In genomic region chr17:71185368-71185767, GRCm38 (mm10) we compare ENCODE assay signal across 8 mouse cellular contexts. TPM values are rescaled to one million over a fixed set of nuclear protein-coding genes. Genes with fewer than 3 reads are reported as not detected.
DNase-seq lines count a peak whose midpoint lies in the region; ATAC-seq and TF ChIP-seq lines count a peak whose summit lies in the region.

No protein-coding gene starts in this region.

- H3K27me3 ChIP-seq in liver, adult 2 months (ENCODE audit: control insufficient read depth, insufficient read depth, low read length): no peaks in the 10 kb centered on the region
- no peaks in the 10 kb centered on the region for H3K27me3 ChIP-seq in forebrain, embryonic 15.5 days
- H3K27me3 ChIP-seq in liver, embryonic 14.5 days (ENCODE audit: control insufficient read depth, insufficient read depth, low read length): no peaks in the 10 kb centered on the region
- H3K27me3 ChIP-seq in stomach, embryonic 14.5 days (ENCODE audit: control insufficient read depth, insufficient read depth, low read length): no peaks in the 10 kb centered on the region

- peak overlapping the region; percentile 95 for H3K4me2 ChIP-seq in forebrain, embryonic 15.5 days (replicated peaks)
- H3K4me2 ChIP-seq in liver, embryonic 14.5 days (ENCODE audit: low read depth): peak overlapping the region; percentile 95
- peak overlapping the region; percentile 88 for H3K4me2 ChIP-seq in stomach, embryonic 14.5 days (replicated peaks; ENCODE audit: low read depth, low read length)

- TF ChIP-seq EP300 in liver, embryonic 14.5 days (IDR thresholded peaks at IDR 0.05; ENCODE audit: low read depth): no peak

- ATAC-seq in forebrain, embryonic 15.5 days (replicated peaks): no peak
- ATAC-seq in liver, embryonic 14.5 days (ENCODE audit: insufficient read depth): no peak
- no peak for ATAC-seq in stomach, embryonic 14.5 days (ENCODE audit: insufficient number of reproducible peaks, insufficient read depth, low FRiP score, low read depth)

- H3K4me3 ChIP-seq in liver, adult 2 months (ENCODE audit: insufficient read depth, low read depth, low read length): peak overlapping the region; percentile 75
- peak overlapping the region; percentile 57 for H3K4me3 ChIP-seq in forebrain, embryonic 15.5 days
- H3K4me3 ChIP-seq in liver, embryonic 14.5 days (ENCODE audit: insufficient read depth in 1 of 2, low read depth in 2 of 2, low read length in 2 of 2): peak overlapping the region; percentile 76 to 91
- peak overlapping the region; percentile 72 for H3K4me3 ChIP-seq in stomach, embryonic 14.5 days (ENCODE audit: low read depth, low read length)

- peaks cover 22% of the 10 kb centered on the region for H3K4me1 ChIP-seq in liver, adult 2 months (ENCODE audit: control insufficient read depth, insufficient read depth, low read length)
- H3K4me1 ChIP-seq in forebrain, embryonic 15.5 days: peaks cover 25% of the 10 kb centered on the region
- peaks cover 40 to 43% of the 10 kb centered on the region in 2 experiments for H3K4me1 ChIP-seq in liver, embryonic 14.5 days (replicated peaks; ENCODE audit: control insufficient read depth in 2 of 2, insufficient read depth in 2 of 2, low read length in 1 of 2)
- peaks cover 28% of the 10 kb centered on the region; the same call in 1 of the 2 replicates for H3K4me1 ChIP-seq in stomach, embryonic 14.5 days (ENCODE audit: control insufficient read depth, insufficient read depth, low read length)

- TF ChIP-seq CTCF in liver, adult 2 months (IDR thresholded peaks at IDR 0.05; ENCODE audit: low read depth, low read length): no peak
- TF ChIP-seq CTCF in liver, embryonic 14.5 days (IDR thresholded peaks at IDR 0.05; ENCODE audit: low read depth): no peak

- H3K27ac ChIP-seq in liver, adult 2 months (replicated peaks; ENCODE audit: insufficient read depth, low read depth, low read length): peak overlapping the region; percentile 95
- H3K27ac ChIP-seq in forebrain, embryonic 15.5 days (replicated peaks): no peak overlapping the region
- H3K27ac ChIP-seq in liver, embryonic 14.5 days: peak overlapping the region; percentile 79
- no peak overlapping the region for H3K27ac ChIP-seq in stomach, embryonic 14.5 days (ENCODE audit: low read length)

- H3K36me3 ChIP-seq in liver, adult 2 months (ENCODE audit: control insufficient read depth, insufficient read depth, low read length): no peaks in the 10 kb centered on the region
- H3K36me3 ChIP-seq in forebrain, embryonic 15.5 days: no peaks in the 10 kb centered on the region
- H3K36me3 ChIP-seq in liver, embryonic 14.5 days (replicated peaks; ENCODE audit: control insufficient read depth, insufficient read depth, low read depth): no peaks in the 10 kb centered on the region
- H3K36me3 ChIP-seq in stomach, embryonic 14.5 days (ENCODE audit: control insufficient read depth, insufficient read depth, low read length): no peaks in the 10 kb centered on the region

- H3K79me2 ChIP-seq in liver, adult 2 months (ENCODE audit: control insufficient read depth, insufficient read depth, low read length): peaks cover 34% of the 10 kb centered on the region

- 11% methylated on average over 1 of the region's 1 CpGs for WGBS in liver, adult 2 months
- WGBS in forebrain, embryonic 15.5 days: 23% methylated on average over 1 of the region's 1 CpGs
- 55% methylated on average over 1 of the region's 1 CpGs for WGBS in liver, embryonic 14.5 days (ENCODE audit: insufficient replicate concordance)
- WGBS in stomach, embryonic 14.5 days: 23% methylated on average over 1 of the region's 1 CpGs

- peak overlapping the region; percentile 99 for H3K9ac ChIP-seq in liver, adult 2 months (ENCODE audit: low read depth, low read length)
- H3K9ac ChIP-seq in forebrain, embryonic 15.5 days (replicated peaks): 0 out of 2 replicates have a peak overlapping the region, but pooled peaks have one; percentile 66
- H3K9ac ChIP-seq in liver, embryonic 14.5 days (replicated peaks): peak overlapping the region; percentile 87
- H3K9ac ChIP-seq in stomach, embryonic 14.5 days (replicated peaks; ENCODE audit: low read depth, low read length): no peak overlapping the region

- TF ChIP-seq POLR2A in liver, adult 2 months (IDR thresholded peaks at IDR 0.05; ENCODE audit: extremely low read depth, insufficient read depth, low read length): no peak

- peak; percentile 57 for DNase-seq in liver, adult 2 months (ENCODE audit: extremely low read depth, low read depth, low spot score)
- no peak for DNase-seq in liver
- DNase-seq in liver, embryonic 14.5 days (ENCODE audit: low read depth in 3 of 3, low spot score in 3 of 3): no peak
- DNase-seq in frontal cortex, postnatal 14 days (ENCODE audit: low spot score in 2 of 2): no peak
- DNase-seq in left cerebral cortex, adult 11 months (ENCODE audit: low spot score): no peak
- DNase-seq in frontal cortex, adult 2 months (ENCODE audit: extremely low spot score in 1 of 2, low spot score in 1 of 2): no peak

- H3K9me3 ChIP-seq in forebrain, embryonic 15.5 days: no peaks in the 10 kb centered on the region
- H3K9me3 ChIP-seq in liver, embryonic 14.5 days (ENCODE audit: control insufficient read depth, low read length): no peaks in the 10 kb centered on the region
- no peaks in the 10 kb centered on the region for H3K9me3 ChIP-seq in stomach, embryonic 14.5 days (ENCODE audit: control insufficient read depth, low read depth, low read length)

RNA-seq across cellular contexts. Expression of gene Lpin2, which starts 3.0 kb away (rescaled TPM):
- 314 and 342 TPM in 2 replicates for total RNA-seq in liver, adult 2 months (2014; rRNA removed)
- polyA plus RNA-seq in liver, adult 2 months (2012; rRNA removed): 22.4 and 24.9 TPM in 2 replicates
- polyA plus RNA-seq in forebrain, embryonic 15.5 days (2015; fragmentation: Nextera tagmentation; extraction: Ambion mirVana): 35.9 and 38.4 TPM in 2 replicates
- 19.5 and 28.6 TPM in 2 replicates for polyA plus RNA-seq in liver, embryonic 14.5 days (2012; rRNA removed)
- 31.1 and 31.6 TPM in 2 replicates for polyA plus RNA-seq in liver, embryonic 14.5 days (2014; fragmentation: Nextera tagmentation; extraction: Ambion mirVana)
- 37.5 and 38.6 TPM in 2 replicates for polyA plus RNA-seq in stomach, embryonic 14.5 days (2014; fragmentation: Nextera tagmentation; extraction: Ambion mirVana)
- 44.9 and 47.1 TPM in 2 replicates for polyA plus RNA-seq in frontal cortex, adult 2 months (2012; rRNA removed)

Comparison
In these comparisons a context has a peak if more than half of its experiments do, and no peak if none do; other contexts are left out.
1. H3K27ac ChIP-seq: peak in liver, adult 2 months (single experiment) and liver, embryonic 14.5 days (single experiment); none in forebrain, embryonic 15.5 days (single experiment) and stomach, embryonic 14.5 days (single experiment).
2. Peak in every context shown above with its lines, with median percentiles within 50 percentile points of each other: H3K4me3 ChIP-seq and H3K4me2 ChIP-seq.